Mouse (Mus musculus) limb, embryonic 11.5 days (tissue): Measurements from ENCODE around the gene Ssh3. TPM values are rescaled to one million over a fixed set of nuclear protein-coding genes. Genes with fewer than 3 reads are reported as not detected.

Experiments used
- ATAC-seq: fragments of 200-750 bp; cut with Nextera tagmentation; 2 replicates; pipeline ENCODE4 v1.8.0; 2017; ENCODE audit warnings: low read depth; ENCODE audit not compliant: insufficient number of reproducible peaks, low FRiP score, low TSS enrichment
- DNase-seq: peaks from one replicate; pipeline ENCODE4 v3.0.0-alpha.2; 2015; ENCODE audit warnings: low spot score
- H3K27ac ChIP-seq: fragments of 300-500 bp; sonication (generic); replicated peaks from 2 replicates; pipeline ENCODE4 v1.5.1; 2014; ENCODE audit warnings: low read depth, mild to moderate bottlenecking, low read length
- H3K27me3 ChIP-seq: fragments of 300-500 bp; sonication (generic); 2 replicates; pipeline ENCODE4 v1.6.1; 2014; ENCODE audit warnings: mild to moderate bottlenecking, low read length, mixed read lengths; ENCODE audit not compliant: control insufficient read depth, insufficient read depth
- H3K36me3 ChIP-seq: fragments of 300-500 bp; sonication (generic); 2 replicates; pipeline ENCODE4 v1.6.1; 2014; ENCODE audit warnings: mild to moderate bottlenecking, low read length, moderate library complexity, mixed read lengths; ENCODE audit not compliant: control insufficient read depth, insufficient read depth
- H3K4me1 ChIP-seq: fragments of 300-500 bp; sonication (generic); 2 replicates; pipeline ENCODE4 v1.6.1; 2014; ENCODE audit warnings: low read length, mixed read lengths; ENCODE audit not compliant: control insufficient read depth, insufficient read depth
- H3K4me2 ChIP-seq: fragments of 300-500 bp; sonication (generic); 2 replicates; pipeline ENCODE4 v1.6.1; 2014; ENCODE audit warnings: low read depth, mild to moderate bottlenecking, moderate library complexity; ENCODE audit not compliant: severe bottlenecking
- H3K4me3 ChIP-seq: fragments of 300-500 bp; sonication (generic); 2 replicates; pipeline ENCODE4 v1.5.1; 2014; ENCODE audit warnings: low read depth, low read length
- H3K9ac ChIP-seq: fragments of 300-500 bp; sonication (generic); 2 replicates; pipeline ENCODE4 v1.6.1; 2014; ENCODE audit warnings: mild to moderate bottlenecking, low read length
- H3K9me3 ChIP-seq: fragments of 300-500 bp; sonication (generic); 2 replicates; pipeline ENCODE4 v1.6.1; 2016; ENCODE audit warnings: low read length; ENCODE audit not compliant: control insufficient read depth
- WGBS: fragments of 180-500 bp; shearing (Covaris S2); extraction: QIAGEN DNeasy Blood & Tissue Kit; methylation state at CpG from one replicate; pipeline ENCODE4 v1.1.7; 2014; 5-methylcytosine and 5-hydroxymethylcytosine counted together
- polyA plus RNA-seq: library from polyadenylated mRNA; unstranded; fragments of >200 nt; fragmentation: Nextera tagmentation; extraction: Ambion mirVana; gene quantifications from 2 replicates; pipeline ENCODE4 v1.2.1, GENCODE M21; 2014

Ssh3 gene
- polyA plus RNA-seq, 1 experiment from 2014 or later, result 4.2 TPM

GRCm38 (mm10) chr19:4230415-4230814, 38.6 kb downstream of the Ssh3 start:
- H3K36me3 ChIP-seq, result no peaks in the 10 kb centered on the region
- 69% methylated on average over 8 of the region's 8 CpGs for WGBS
- DNase-seq (no peak), ATAC-seq (no peak)
- no peak overlapping the region for H3K9ac ChIP-seq
- H3K27ac ChIP-seq, result no peak overlapping the region
- 0 out of 2 replicates have a peak, but pooled peaks cover 6% of the 10 kb centered on the region for H3K4me1 ChIP-seq
- H3K27me3 ChIP-seq, result no peaks in the 10 kb centered on the region
- no peaks in the 10 kb centered on the region for H3K9me3 ChIP-seq
- no peak overlapping the region for H3K4me3 ChIP-seq
- H3K4me2 ChIP-seq, result no peak overlapping the region

- ATAC-seq (no peak), DNase-seq (no peak)
- Histone ChIP-seq H3K36me3 (no peaks in the 10 kb centered on the region), H3K27ac (no peak overlapping the region), H3K9me3 (no peaks in the 10 kb centered on the region), H3K4me3 (no peak overlapping the region), H3K4me1 (0 out of 2 replicates have a peak, but pooled peaks cover 6% of the 10 kb centered on the region), H3K9ac (no peak overlapping the region), H3K27me3 (no peaks in the 10 kb centered on the region), H3K4me2 (no peak overlapping the region)
- WGBS, result 39% methylated on average over 9 of the region's 9 CpGs
Measured at GRCm38 (mm10) chr19:4229451-4230076, 39.4 kb downstream of the Ssh3 start.

- H3K27ac ChIP-seq, result no peak overlapping the region
- ATAC-seq (no peak), DNase-seq (no peak)
- H3K36me3 ChIP-seq, result no peaks in the 10 kb centered on the region
- H3K27me3 ChIP-seq, result no peaks in the 10 kb centered on the region
- H3K4me3 ChIP-seq, result no peak overlapping the region
- 0 out of 2 replicates have a peak, but pooled peaks cover 6% of the 10 kb centered on the region for H3K4me1 ChIP-seq
- 80% methylated on average over 4 of the region's 4 CpGs for WGBS
- no peak overlapping the region for H3K9ac ChIP-seq
- no peaks in the 10 kb centered on the region for H3K9me3 ChIP-seq
- H3K4me2 ChIP-seq, result no peak overlapping the region
Measured at GRCm38 (mm10) chr19:4228891-4229290, 40.1 kb downstream of the Ssh3 start.

- ATAC-seq, result peak; percentile 44; the same call in 1 of the 2 replicates
Measured at GRCm38 (mm10) chr19:4227894-4228678, 40.9 kb downstream of the Ssh3 start.

GRCm38 (mm10) chr19:4227446-4227845, 41.5 kb downstream of the Ssh3 start:
- peaks cover 4% of the 10 kb centered on the region for H3K36me3 ChIP-seq
- ATAC-seq, result no peak
- no peak overlapping the region for H3K4me3 ChIP-seq
- DNase-seq, result no peak
- WGBS, result 72% methylated on average over 5 of the region's 5 CpGs
- H3K4me2 ChIP-seq, result no peak overlapping the region
- H3K4me1 ChIP-seq, result 0 out of 2 replicates have a peak, but pooled peaks cover 6% of the 10 kb centered on the region
- no peak overlapping the region for H3K9ac ChIP-seq
- H3K27ac ChIP-seq, result no peak overlapping the region
- no peaks in the 10 kb centered on the region for H3K27me3 ChIP-seq
- no peaks in the 10 kb centered on the region for H3K9me3 ChIP-seq

More at GRCm38 (mm10) chr19:4227894-4228678, 40.9 kb downstream of the Ssh3 start:
- no peak overlapping the region for H3K4me3 ChIP-seq
- DNase-seq, result peak; percentile 82
- 0 out of 2 replicates have a peak, but pooled peaks cover 6% of the 10 kb centered on the region for H3K4me1 ChIP-seq
- WGBS, result 22% methylated on average over 8 of the region's 8 CpGs
- H3K9ac ChIP-seq, result no peak overlapping the region
- H3K36me3 ChIP-seq, result no peaks in the 10 kb centered on the region
- H3K9me3 ChIP-seq, result no peaks in the 10 kb centered on the region
- no peak overlapping the region for H3K27ac ChIP-seq
- H3K27me3 ChIP-seq, result no peaks in the 10 kb centered on the region
- no peak overlapping the region for H3K4me2 ChIP-seq

GRCm38 (mm10) chr19:4226779-4227178, 42.2 kb downstream of the Ssh3 start:
- DNase-seq (no peak), ATAC-seq (no peak)
- no peak overlapping the region for H3K27ac ChIP-seq
- peaks cover 8% of the 10 kb centered on the region for H3K36me3 ChIP-seq
- 0 out of 2 replicates have a peak, but pooled peaks cover 3% of the 10 kb centered on the region for H3K4me1 ChIP-seq
- no peak overlapping the region for H3K4me2 ChIP-seq
- no peaks in the 10 kb centered on the region for H3K27me3 ChIP-seq
- no peak overlapping the region for H3K4me3 ChIP-seq
- no peaks in the 10 kb centered on the region for H3K9me3 ChIP-seq
- H3K9ac ChIP-seq, result no peak overlapping the region
- WGBS, result 92% methylated on average over 7 of the region's 7 CpGs

DNA sequence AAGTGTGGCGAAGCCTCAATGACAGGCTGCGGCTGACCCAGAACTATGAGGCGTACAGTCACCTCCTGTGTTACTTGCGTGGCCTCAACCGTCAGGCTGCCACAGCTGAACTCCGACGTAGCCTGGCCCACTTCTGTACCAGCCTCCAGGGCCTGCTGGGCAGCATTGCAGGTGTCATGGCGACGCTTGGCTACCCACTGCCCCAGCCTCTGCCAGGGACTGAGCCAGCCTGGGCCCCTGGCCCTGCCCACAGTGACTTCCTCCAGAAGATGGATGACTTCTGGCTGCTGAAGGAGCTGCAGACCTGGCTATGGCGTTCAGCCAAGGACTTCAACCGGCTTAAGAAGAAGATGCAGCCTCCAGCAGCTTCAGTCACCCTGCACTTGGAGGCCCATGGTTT, 46.8 kb downstream of the Ssh3 start:
- Histone ChIP-seq H3K27ac (no peak overlapping the region), H3K36me3 (peaks cover 8% of the 10 kb centered on the region), H3K4me2 (no peak overlapping the region), H3K27me3 (no peaks in the 10 kb centered on the region), H3K4me3 (no peak overlapping the region), H3K9ac (no peak overlapping the region), H3K4me1 (peaks cover 13% of the 10 kb centered on the region), H3K9me3 (no peaks in the 10 kb centered on the region)
- WGBS, result 76% methylated on average over 11 of the region's 11 CpGs
- no peak for ATAC-seq
- DNase-seq, result no peak

DNA sequence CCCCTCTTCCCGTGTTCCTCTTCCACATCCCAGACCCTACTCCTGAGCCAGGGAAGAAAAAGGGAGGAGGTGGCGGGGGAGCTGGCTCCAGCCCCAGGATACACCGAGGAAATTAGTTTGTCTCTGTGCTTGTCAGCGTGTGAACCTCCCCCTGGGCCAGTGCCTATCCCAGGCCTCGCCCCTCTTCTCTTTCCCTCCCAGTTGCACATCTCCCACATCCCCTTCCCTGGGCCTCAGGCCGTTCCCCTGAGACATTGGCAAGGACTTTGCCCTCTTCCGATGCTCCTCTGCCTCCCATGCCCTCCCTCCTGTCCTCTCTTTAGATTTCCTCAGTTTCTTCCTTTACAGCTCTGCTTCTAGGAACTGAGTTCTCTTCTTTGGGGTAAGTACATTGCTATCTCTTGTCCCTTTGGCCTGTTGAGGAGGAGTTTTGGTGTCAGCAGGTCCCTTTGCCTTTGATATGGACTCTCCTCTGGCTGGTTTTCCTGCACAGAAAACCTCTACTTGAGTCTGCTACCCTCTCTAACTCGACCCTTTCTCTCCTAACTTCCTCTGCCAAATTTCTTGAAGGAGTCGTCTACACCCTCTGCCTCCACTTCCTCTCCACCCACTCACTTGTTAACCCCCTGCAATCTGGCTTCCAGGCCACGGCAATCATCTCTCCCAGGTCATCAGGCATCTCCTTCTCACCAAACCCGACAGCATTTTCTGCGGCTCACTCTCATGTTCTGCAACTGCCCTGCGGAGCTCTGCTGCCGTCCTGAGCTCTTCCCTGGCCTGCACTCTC, 47.8 kb downstream of the Ssh3 start:
- ATAC-seq (no peak), DNase-seq (no peak)
- H3K9ac ChIP-seq, result no peak overlapping the region
- no peaks in the 10 kb centered on the region for H3K9me3 ChIP-seq
- WGBS, result 33% methylated on average over 14 of the region's 14 CpGs
- no peak overlapping the region for H3K27ac ChIP-seq
- no peak overlapping the region for H3K4me2 ChIP-seq
- H3K36me3 ChIP-seq, result peaks cover 8% of the 10 kb centered on the region
- H3K4me1 ChIP-seq, result peaks cover 24% of the 10 kb centered on the region
- no peaks in the 10 kb centered on the region for H3K27me3 ChIP-seq
- H3K4me3 ChIP-seq, result no peak overlapping the region
